9 mouse cellular contexts compared by ENCODE assay signal in genomic region chr5:117408216-117408615, GRCm38 (mm10). TPM values are rescaled to one million over a fixed set of nuclear protein-coding genes. Genes with fewer than 3 reads are reported as not detected.
DNase-seq lines count a peak whose midpoint lies in the region; ATAC-seq and TF ChIP-seq lines count a peak whose summit lies in the region.
"Had no signal": no experiment of that assay in that cellular context is flagged by ENCODE, and none has a peak within 500 bp of the region (broad histone marks: within the 10 kb centered on the region; RNA-seq: fewer than 3 reads in every experiment).

No protein-coding gene starts in this region.

- TF ChIP-seq POLR2A in testis, adult 2 months (IDR thresholded peaks at IDR 0.05; ENCODE audit: control insufficient read depth, low read depth, low read length), result no peak

- 0 out of 2 replicates have a peak, but pooled peaks have one; percentile 20 for TF ChIP-seq CTCF in testis, adult 2 months (IDR thresholded peaks at IDR 0.05; ENCODE audit: control insufficient read depth, insufficient read depth, insufficient replicate concordance, low read depth, low read length)

- H3K27ac ChIP-seq in testis, adult 2 months (ENCODE audit: control insufficient read depth, insufficient read depth, low read depth, low read length), result no peak overlapping the region
- H3K27ac ChIP-seq: limb, embryonic 12.5 days had no signal

- H3K27me3 ChIP-seq in testis, adult 2 months (ENCODE audit: control insufficient read depth, insufficient read depth, low read length), result no peaks in the 10 kb centered on the region

- no peaks in the 10 kb centered on the region for H3K36me3 ChIP-seq in testis, adult 2 months (ENCODE audit: control insufficient read depth, insufficient read depth, low read length)
- H3K36me3 ChIP-seq: limb, embryonic 12.5 days had no signal

- ATAC-seq in megakaryocyte-erythroid progenitor cell, adult 5-6 weeks (replicated peaks; ENCODE audit: low FRiP score, low TSS enrichment, poor library complexity, severe bottlenecking), result peak; percentile 50
- no peak for ATAC-seq in frontal cortex, adult (ENCODE audit: low TSS enrichment)

- DNase-seq in heart, adult 8-10 months (ENCODE audit: low spot score), result peak; percentile 43
- no peak for DNase-seq in heart, adult 11 months
- no peak for DNase-seq in testis, postnatal 10 days (ENCODE audit: low spot score)
- peak; percentile 54 for DNase-seq in embryo, embryonic 10.5 days (ENCODE audit: low spot score)
- DNase-seq in frontal cortex, postnatal 10 days (ENCODE audit: low spot score in 2 of 2), result no peak

- H3K4me1 ChIP-seq in testis, adult 2 months (ENCODE audit: control insufficient read depth, insufficient read depth, low read length), result peaks cover 1% of the 10 kb centered on the region; the same call in 1 of the 2 replicates

- no peak overlapping the region for H3K4me3 ChIP-seq in testis, adult 2 months (ENCODE audit: control insufficient read depth, low read depth, low read length)
- H3K4me3 ChIP-seq: limb, embryonic 12.5 days had no signal

RNA-seq across cellular contexts. Expression of gene Ksr2, which starts 5.6 kb away (rescaled TPM):
- under 1 TPM; 0.03 to 0.11 (median 0.06) TPM for total RNA-seq in heart, adult 8-10 months (2022)
- polyA plus RNA-seq in testis, adult 2 months (2012; rRNA removed), result 2.0 and 2.1 TPM in 2 replicates
- 0.25 TPM in 1 of 2 replicates, not detected in the other for total RNA-seq in megakaryocyte-erythroid progenitor cell, adult 5-6 weeks (2014; fragmentation: Nextera tagmentation)
- not detected in 2 replicates for total RNA-seq in megakaryocyte-erythroid progenitor cell, adult 5-6 weeks (2017)

RNA-seq across cellular contexts. Expression of gene Rfc5, which starts 19.4 kb away (rescaled TPM):
- 1 to 10 TPM; 1.5 to 2.9 (median 2.1) TPM for total RNA-seq in heart, adult 8-10 months (2022)
- polyA plus RNA-seq in testis, adult 2 months (2012; rRNA removed), result 3.6 and 5.7 TPM in 2 replicates
- 65.5 and 93.1 TPM in 2 replicates for total RNA-seq in megakaryocyte-erythroid progenitor cell, adult 5-6 weeks (2014; fragmentation: Nextera tagmentation)
- 50.7 and 58.1 TPM in 2 replicates for total RNA-seq in megakaryocyte-erythroid progenitor cell, adult 5-6 weeks (2017)

RNA-seq across cellular contexts. Expression of gene Wsb2, which starts 51.1 kb away (rescaled TPM):
- 100 to 1,000 TPM in 3 of 4 experiments, 10 to 100 TPM in 1; 87.1 to 122 (median 111) TPM for total RNA-seq in heart, adult 8-10 months (2022)
- 48.8 and 56.3 TPM in 2 replicates for polyA plus RNA-seq in testis, adult 2 months (2012; rRNA removed)
- 18.1 and 23.1 TPM in 2 replicates for total RNA-seq in megakaryocyte-erythroid progenitor cell, adult 5-6 weeks (2014; fragmentation: Nextera tagmentation)
- total RNA-seq in megakaryocyte-erythroid progenitor cell, adult 5-6 weeks (2017), result 18.9 and 87.8 TPM in 2 replicates

Comparison
In these comparisons a context has a peak if more than half of its experiments do, and no peak if none do; other contexts are left out.
1. DNase-seq: peak in heart, adult 8-10 months (single experiment) and embryo, embryonic 10.5 days (single experiment); none in heart, adult 11 months (single experiment), testis, postnatal 10 days (single experiment) and frontal cortex, postnatal 10 days (0 of 2).
2. RNA of gene Rfc5, which starts 19.4 kb away (total RNA-seq): 50.7 to 93.1 TPM in megakaryocyte-erythroid progenitor cell, adult 5-6 weeks; 1.5 to 2.9 TPM in heart, adult 8-10 months; every median in the first group is over 10 times any median in the second.